Mouse (Mus musculus) liver, embryonic 16.5 days (tissue): ENCODE data around the gene Nrn1. TPM values are rescaled to one million over a fixed set of nuclear protein-coding genes. Genes with fewer than 3 reads are reported as not detected.

Source experiments
- ATAC-seq: fragments of 200-750 bp; cut with Nextera tagmentation; 2 replicates; pipeline ENCODE4 v1.8.0; 2017; ENCODE audit warnings: low read depth, mild to moderate bottlenecking, moderate number of reproducible peaks, moderate library complexity
- H3K27ac ChIP-seq: fragments of 300-500 bp; sonication (generic); 2 replicates; pipeline ENCODE4 v1.5.1; 2014; ENCODE audit warnings: mild to moderate bottlenecking, low read length
- H3K27me3 ChIP-seq: fragments of 300-500 bp; sonication (generic); 2 replicates; pipeline ENCODE4 v1.6.1; 2014; ENCODE audit warnings: low read depth, low read length, mixed read lengths; ENCODE audit not compliant: control insufficient read depth, insufficient read depth
- H3K36me3 ChIP-seq: fragments of 300-500 bp; sonication (generic); 2 replicates; pipeline ENCODE4 v1.6.1; 2014; ENCODE audit warnings: mild to moderate bottlenecking; ENCODE audit not compliant: control insufficient read depth, insufficient read depth
- H3K4me1 ChIP-seq: fragments of 300-500 bp; sonication (generic); 2 replicates; pipeline ENCODE4 v1.6.1; 2014; ENCODE audit warnings: low read depth, low read length, mixed read lengths; ENCODE audit not compliant: control insufficient read depth
- H3K4me2 ChIP-seq: fragments of 300-500 bp; sonication (generic); 2 replicates; pipeline ENCODE4 v1.6.1; 2014; ENCODE audit warnings: low read depth, low read length, mixed read lengths
- H3K4me3 ChIP-seq: fragments of 300-500 bp; sonication (generic); 2 replicates; pipeline ENCODE4 v1.5.1; 2014; ENCODE audit warnings: low read depth, mild to moderate bottlenecking, low read length
- H3K9ac ChIP-seq: fragments of 300-500 bp; sonication (generic); 2 replicates; pipeline ENCODE4 v1.6.1; 2014; ENCODE audit warnings: low read depth, low read length
- H3K9me3 ChIP-seq: fragments of 300-500 bp; sonication (generic); replicated peaks from 2 replicates; pipeline ENCODE4 v1.6.1; 2016; ENCODE audit warnings: low read length; ENCODE audit not compliant: control insufficient read depth
- WGBS: fragments of 180-500 bp; shearing (Covaris S2); extraction: QIAGEN DNeasy Blood & Tissue Kit; methylation state at CpG from one replicate; pipeline ENCODE4 v1.1.7; 2014; ENCODE audit not compliant: insufficient replicate concordance; 5-methylcytosine and 5-hydroxymethylcytosine counted together
- polyA plus RNA-seq: library from polyadenylated mRNA; unstranded; fragments of >200 nt; fragmentation: Nextera tagmentation; extraction: Ambion mirVana; gene quantifications from 2 replicates; pipeline ENCODE4 v1.2.1, GENCODE M21; 2015

Gene Nrn1
- polyA plus RNA-seq, 1 experiment from 2014 or later: 51.8 TPM

DNA sequence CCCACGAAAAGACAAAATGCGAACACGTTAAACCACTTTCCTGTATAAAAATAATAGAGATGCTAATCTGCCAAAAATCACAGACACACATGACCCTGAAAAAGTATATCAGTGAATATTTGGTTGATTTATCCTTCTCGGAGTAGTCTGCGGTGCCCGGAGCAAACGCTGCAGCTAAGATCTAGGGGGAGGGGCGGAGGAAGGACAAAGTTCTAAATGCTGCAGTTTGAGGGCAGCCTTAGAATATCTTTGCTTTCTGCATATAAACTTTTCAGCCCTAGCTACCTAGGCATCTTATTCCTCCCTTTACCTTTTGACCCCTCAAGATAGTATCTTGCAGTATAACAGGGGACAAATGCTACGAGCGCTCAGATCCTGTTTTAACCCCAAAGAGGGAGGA, 1.4 kb downstream of the Nrn1 start:
- no peaks in the 10 kb centered on the region; the same call in 1 of the 2 replicates for H3K4me1 ChIP-seq
- no peak overlapping the region for H3K4me2 ChIP-seq
- peaks cover 77% of the 10 kb centered on the region for H3K27me3 ChIP-seq
- H3K36me3 ChIP-seq: no peaks in the 10 kb centered on the region
- H3K27ac ChIP-seq: no peak overlapping the region
- no peak overlapping the region; the same call in 1 of the 2 replicates for H3K9ac ChIP-seq
- no peak for ATAC-seq
- 3% methylated on average over 10 of the region's 10 CpGs for WGBS
- H3K9me3 ChIP-seq: no peaks in the 10 kb centered on the region
- H3K4me3 ChIP-seq: peak overlapping the region; percentile 39

DNA sequence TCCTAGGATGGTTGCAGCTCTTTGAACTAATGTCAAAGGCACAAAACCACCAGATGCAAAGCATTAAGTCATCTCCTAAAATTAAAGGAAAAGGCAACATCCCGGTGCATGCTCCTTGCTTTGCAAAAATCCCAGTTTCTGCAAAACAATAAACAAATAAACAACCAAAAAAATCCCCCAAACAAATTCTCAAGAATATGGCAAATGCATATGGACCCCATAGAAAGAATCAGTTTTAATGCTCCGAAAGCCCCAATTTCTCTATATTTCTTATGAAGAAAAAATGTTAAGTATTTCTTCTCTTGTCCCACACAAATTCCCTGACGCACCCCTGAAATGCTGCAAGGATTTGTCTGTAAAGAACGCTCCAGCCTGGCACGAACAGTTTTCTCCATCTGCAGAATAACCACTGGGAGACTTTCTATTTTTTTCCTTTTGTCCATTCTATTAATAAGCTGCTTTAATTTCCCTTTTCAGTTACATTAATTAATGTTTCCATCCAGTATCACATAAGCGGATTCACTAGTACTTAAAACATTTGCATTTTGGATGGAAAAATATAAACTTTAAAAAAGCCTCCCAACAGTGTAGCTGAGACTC, 1.9 kb downstream of the Nrn1 start:
- Histone ChIP-seq H3K4me2 (peak overlapping the region; percentile 55; the same call in 1 of the 2 replicates), H3K9ac (no peak overlapping the region), H3K27me3 (peaks cover 83% of the 10 kb centered on the region), H3K4me1 (no peaks in the 10 kb centered on the region; the same call in none of the 2 replicates), H3K27ac (no peak overlapping the region), H3K36me3 (no peaks in the 10 kb centered on the region), H3K4me3 (peak overlapping the region; percentile 39), H3K9me3 (no peaks in the 10 kb centered on the region)
- WGBS: 6% methylated on average over 6 of the region's 6 CpGs
- no peak for ATAC-seq

DNA sequence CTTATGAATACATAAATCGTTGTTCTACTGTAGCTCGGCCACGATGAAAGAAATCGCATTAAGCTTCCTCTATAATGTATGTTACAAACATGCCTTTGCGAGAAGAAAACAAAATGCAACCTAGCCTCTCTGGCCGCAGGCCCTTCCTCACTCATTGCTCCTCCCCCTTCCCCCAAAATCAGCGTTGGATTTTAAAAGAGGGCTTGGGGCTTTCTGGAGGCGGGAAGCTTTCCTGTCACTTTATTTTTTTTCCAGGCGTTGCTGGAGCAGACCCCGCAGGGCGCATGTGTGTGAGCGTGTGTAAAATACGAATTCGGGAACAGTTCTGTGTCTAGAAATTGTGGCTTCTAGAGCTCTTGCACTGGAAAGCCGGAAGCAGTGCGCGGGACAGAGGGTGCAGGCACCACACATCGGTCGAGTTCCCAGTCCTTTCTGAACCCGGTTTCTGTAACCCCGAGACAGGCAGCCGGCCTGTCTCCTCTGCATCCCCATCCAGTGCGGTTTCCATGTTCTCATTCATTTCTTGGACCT, 2.9 kb downstream of the Nrn1 start:
- Histone ChIP-seq H3K4me2 (peak overlapping the region; percentile 55), H3K27ac (no peak overlapping the region), H3K9ac (peak overlapping the region; percentile 22; the same call in 1 of the 2 replicates), H3K27me3 (peaks cover 92% of the 10 kb centered on the region), H3K4me1 (peaks cover under 1% of the 10 kb centered on the region), H3K4me3 (peak overlapping the region; percentile 39), H3K36me3 (no peaks in the 10 kb centered on the region), H3K9me3 (no peaks in the 10 kb centered on the region)
- ATAC-seq: no peak
- WGBS: under 1% methylated on average over 23 of the region's 23 CpGs

DNA sequence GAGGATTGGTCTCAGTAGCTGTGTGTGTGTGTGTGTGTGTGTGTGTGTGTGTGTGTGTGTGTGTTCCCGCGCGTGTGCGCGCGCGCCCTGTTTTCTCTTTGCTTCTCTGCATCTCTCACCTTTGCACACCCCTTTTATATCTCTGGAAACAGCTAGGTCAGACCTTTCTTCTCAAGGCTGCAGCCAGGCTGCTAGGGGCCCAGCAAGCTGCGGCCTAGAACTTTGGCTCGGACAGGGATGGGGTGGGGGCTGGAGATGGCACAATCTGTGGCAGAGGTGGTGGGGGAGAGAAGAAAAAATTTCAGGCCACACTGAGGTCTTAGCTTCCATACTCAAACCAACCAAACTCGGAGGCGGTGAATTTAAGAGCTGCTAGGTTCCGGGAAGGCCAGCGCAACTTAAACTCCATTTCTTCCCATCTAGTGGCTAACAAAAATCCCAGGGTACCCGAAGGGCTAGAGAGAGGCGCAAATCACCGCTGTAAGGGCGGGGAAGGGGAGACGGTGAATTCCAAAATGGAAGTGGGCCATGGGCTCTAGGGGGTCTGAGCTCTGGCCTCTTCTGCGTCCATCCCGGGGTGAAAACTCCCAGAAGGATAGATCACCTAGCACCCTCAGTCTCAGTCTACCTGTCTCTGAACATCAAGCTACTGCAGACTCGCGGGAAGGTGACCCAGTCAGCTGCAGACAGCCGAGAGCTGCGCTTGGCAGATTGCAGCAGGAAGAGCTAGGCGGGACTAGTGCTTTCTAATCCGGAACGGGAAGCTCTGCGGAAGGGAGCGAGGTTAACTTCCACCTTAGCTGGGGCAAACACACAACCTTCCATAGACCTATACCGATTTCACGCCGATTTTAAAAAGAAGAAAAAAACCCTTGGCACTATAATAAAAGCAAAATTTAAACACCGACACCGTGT, 3.7 kb downstream of the Nrn1 start:
- H3K27ac ChIP-seq: no peak overlapping the region
- H3K36me3 ChIP-seq: no peaks in the 10 kb centered on the region
- 6% methylated on average over 34 of the region's 34 CpGs for WGBS
- no peaks in the 10 kb centered on the region for H3K9me3 ChIP-seq
- H3K9ac ChIP-seq: peak overlapping the region; percentile 28; the same call in 1 of the 2 replicates
- H3K4me3 ChIP-seq: peak overlapping the region; percentile 39
- peaks cover 95% of the 10 kb centered on the region for H3K27me3 ChIP-seq
- H3K4me1 ChIP-seq: peaks cover 3% of the 10 kb centered on the region
- peak overlapping the region; percentile 55 for H3K4me2 ChIP-seq
- ATAC-seq: no peak

DNA sequence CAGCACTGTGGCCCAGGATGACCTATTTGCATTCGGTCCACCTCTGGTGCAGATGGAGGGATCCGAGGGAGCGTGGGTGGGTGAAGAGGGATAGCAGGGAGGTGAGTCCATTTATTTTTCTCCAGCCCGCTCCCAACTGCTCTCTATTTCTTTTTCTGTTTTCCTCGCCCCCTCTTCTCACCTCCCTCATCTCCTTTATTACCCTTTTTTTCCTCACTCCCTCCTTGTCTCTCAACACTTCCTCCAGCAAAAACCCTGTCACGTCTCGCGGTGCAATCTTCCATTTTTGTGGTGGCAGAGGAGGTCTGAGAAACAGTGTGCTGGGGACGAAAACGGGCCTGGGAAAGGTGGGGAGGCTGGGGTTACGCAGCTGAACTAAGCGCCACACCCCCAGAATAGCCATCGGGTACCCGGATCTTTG, 4.6 kb downstream of the Nrn1 start:
- H3K9me3 ChIP-seq: no peaks in the 10 kb centered on the region
- H3K27me3 ChIP-seq: peaks cover 94% of the 10 kb centered on the region
- no peak overlapping the region for H3K4me3 ChIP-seq
- no peak overlapping the region for H3K9ac ChIP-seq
- H3K4me1 ChIP-seq: peaks cover 3% of the 10 kb centered on the region
- H3K36me3 ChIP-seq: no peaks in the 10 kb centered on the region
- no peak overlapping the region for H3K27ac ChIP-seq
- WGBS: 16% methylated on average over 14 of the region's 14 CpGs
- ATAC-seq: no peak
- H3K4me2 ChIP-seq: no peak overlapping the region

DNA sequence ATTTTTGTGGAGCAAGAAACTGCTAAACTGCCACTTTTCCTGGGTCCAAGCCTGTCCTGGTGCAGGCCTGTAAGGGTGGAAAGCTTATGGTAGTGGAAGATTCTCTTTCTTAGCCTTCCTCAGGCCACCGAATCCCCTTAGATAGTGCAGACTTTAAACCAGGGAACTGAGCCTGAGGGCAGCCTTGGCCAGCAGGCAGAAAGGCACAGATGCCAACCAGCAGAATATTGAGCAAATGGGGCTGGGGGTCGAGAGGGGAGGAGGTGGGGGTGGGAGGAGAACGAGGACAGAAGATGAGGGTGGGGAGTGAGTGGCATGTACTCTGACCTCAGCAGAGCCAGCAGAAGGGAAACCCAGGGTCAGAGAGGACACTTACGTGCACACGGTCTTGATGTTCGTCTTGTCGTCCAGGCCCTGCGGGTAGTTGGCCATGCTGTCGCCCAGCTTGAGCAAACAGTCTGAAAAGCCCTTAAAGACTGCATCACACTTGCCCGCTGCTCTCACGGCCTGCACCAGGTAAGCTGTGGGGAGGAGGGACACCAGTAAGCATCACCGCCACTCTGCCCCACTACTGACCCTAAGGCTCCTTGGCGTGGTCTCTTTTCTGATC, 5.1 kb downstream of the Nrn1 start:
- 14% methylated on average over 13 of the region's 13 CpGs for WGBS
- H3K9me3 ChIP-seq: no peaks in the 10 kb centered on the region
- no peak overlapping the region for H3K4me3 ChIP-seq
- no peak overlapping the region for H3K9ac ChIP-seq
- peaks cover 94% of the 10 kb centered on the region for H3K27me3 ChIP-seq
- no peak overlapping the region for H3K27ac ChIP-seq
- no peak overlapping the region for H3K4me2 ChIP-seq
- ATAC-seq: no peak
- H3K4me1 ChIP-seq: peaks cover 3% of the 10 kb centered on the region
- H3K36me3 ChIP-seq: no peaks in the 10 kb centered on the region

DNA sequence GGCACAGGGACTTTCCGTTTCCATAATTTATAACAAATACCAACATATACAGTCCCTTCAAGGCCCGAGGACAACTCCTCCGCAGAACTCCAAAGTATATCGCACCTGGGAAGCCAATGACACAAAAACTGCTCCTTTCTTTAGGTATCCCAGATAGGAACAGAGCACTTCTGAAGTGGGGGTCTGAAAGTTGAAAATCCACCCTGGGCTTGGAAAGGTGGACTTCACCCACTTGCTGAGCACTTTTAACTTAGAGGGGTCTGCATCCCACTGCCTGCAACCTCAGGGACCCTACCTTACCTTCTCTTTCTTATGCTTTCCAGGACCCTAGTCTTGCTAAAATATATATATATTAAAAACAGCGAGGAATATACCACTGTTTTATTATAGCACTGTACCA, 6.4 kb downstream of the Nrn1 start:
- Histone ChIP-seq H3K27me3 (peaks cover 94% of the 10 kb centered on the region), H3K9ac (no peak overlapping the region), H3K9me3 (no peaks in the 10 kb centered on the region), H3K27ac (no peak overlapping the region), H3K4me3 (no peak overlapping the region), H3K4me2 (no peak overlapping the region), H3K36me3 (no peaks in the 10 kb centered on the region), H3K4me1 (peaks cover 3% of the 10 kb centered on the region)
- WGBS: 13% methylated on average over 5 of the region's 5 CpGs
- ATAC-seq: no peak

DNA sequence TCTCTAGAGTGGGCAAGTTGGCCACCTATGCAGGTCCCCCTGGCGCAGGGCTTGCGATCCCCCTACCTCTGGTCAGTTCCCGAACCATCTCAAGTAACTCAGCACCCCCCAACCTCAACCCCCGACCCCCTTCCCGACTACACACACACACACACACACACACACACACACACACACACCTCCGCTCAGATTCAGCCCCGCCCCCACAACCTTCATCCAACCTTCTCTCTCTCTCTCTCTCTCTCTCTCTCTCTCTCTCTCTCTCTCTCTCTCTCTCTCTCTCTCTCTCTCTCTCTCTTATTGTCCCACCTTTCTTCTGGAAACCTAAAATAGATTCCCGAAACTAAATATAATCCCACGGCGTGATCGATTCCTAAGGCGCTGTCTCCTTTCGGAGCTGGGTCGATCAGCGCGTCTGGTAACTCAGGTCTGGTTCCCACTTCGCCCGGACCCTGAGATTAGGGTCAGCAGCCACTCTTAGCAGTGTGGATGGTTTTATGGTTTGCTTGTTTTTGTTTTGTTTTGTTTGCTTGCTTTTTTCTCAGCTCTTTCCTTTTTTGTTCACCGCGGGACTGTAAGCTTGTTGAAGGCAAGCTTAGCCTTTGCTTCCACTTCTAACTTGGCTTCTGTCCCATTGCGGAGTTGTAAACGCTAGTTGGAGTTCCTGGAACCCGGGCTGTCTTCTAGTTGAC, 7.0 kb downstream of the Nrn1 start:
- H3K9me3 ChIP-seq: no peaks in the 10 kb centered on the region

More for the DNA sequence above, 7.0 kb downstream of the Nrn1 start:
- Histone ChIP-seq H3K4me3 (peak overlapping the region; percentile 28; the same call in 1 of the 2 replicates), H3K9ac (no peak overlapping the region), H3K27me3 (peaks cover 94% of the 10 kb centered on the region), H3K27ac (no peak overlapping the region), H3K4me2 (peak overlapping the region; percentile 26; the same call in 1 of the 2 replicates), H3K4me1 (peaks cover 3% of the 10 kb centered on the region), H3K36me3 (no peaks in the 10 kb centered on the region)
- 2% methylated on average over 21 of the region's 23 CpGs for WGBS
- ATAC-seq: no peak
